Mouse (Mus musculus): Measurements from ENCODE around the gene Maml2. TPM values are rescaled to one million over a fixed set of nuclear protein-coding genes. Genes with fewer than 3 reads are reported as not detected.

Maml2 gene
- polyA plus RNA-seq, 1 experiment from 2014 or later: 12.9 TPM

DNA sequence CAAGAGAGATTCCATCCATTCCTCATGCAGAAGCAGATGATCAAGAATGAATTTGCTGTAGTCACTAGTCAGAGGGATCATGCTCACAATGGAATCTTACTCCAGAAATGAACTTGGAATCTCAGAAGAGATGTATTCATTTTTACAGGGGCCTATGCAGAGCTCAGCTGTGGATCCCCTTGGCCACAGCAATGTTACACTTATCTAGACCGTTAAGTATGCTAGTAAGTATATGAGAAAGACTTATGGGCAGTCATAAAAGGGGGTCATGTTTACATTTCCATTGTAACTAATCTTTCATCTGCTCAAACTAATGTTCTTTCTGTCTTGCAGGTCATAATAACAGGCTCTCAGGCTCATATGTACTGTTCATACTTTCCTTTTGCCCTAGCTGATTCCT lies 227.3 kb downstream of the Maml2 start:
- H3K27ac ChIP-seq (replicated peaks): 0 out of 2 replicates have a peak overlapping the region, but pooled peaks have one; percentile 18
- H3K9me3 ChIP-seq: no peaks in the 10 kb centered on the region
- no peaks in the 10 kb centered on the region for H3K36me3 ChIP-seq
- no peak overlapping the region for H3K4me3 ChIP-seq
- H3K9ac ChIP-seq: no peak overlapping the region
- H3K4me2 ChIP-seq: no peak overlapping the region
- no peaks in the 10 kb centered on the region for H3K27me3 ChIP-seq
- peaks cover 36% of the 10 kb centered on the region for H3K4me1 ChIP-seq (replicated peaks)
- 88% methylated on average over 1 of the region's 1 CpGs for WGBS
- no peak for ATAC-seq (ENCODE audit: low read depth)

GRCm38 (mm10) chr9:13525561-13526255 lies 228.0 kb downstream of the Maml2 start:
- no peaks in the 10 kb centered on the region for H3K9me3 ChIP-seq
- peak; percentile 40; the same call in 1 of the 2 replicates for ATAC-seq (ENCODE audit: low read depth)
- no peaks in the 10 kb centered on the region for H3K36me3 ChIP-seq
- H3K27me3 ChIP-seq: no peaks in the 10 kb centered on the region
- H3K27ac ChIP-seq (replicated peaks): 0 out of 2 replicates have a peak overlapping the region, but pooled peaks have one; percentile 18
- H3K4me2 ChIP-seq: no peak overlapping the region
- 77% methylated on average over 5 of the region's 5 CpGs for WGBS
- peaks cover 39% of the 10 kb centered on the region for H3K4me1 ChIP-seq (replicated peaks)
- H3K4me3 ChIP-seq: no peak overlapping the region
- H3K9ac ChIP-seq: no peak overlapping the region

DNA sequence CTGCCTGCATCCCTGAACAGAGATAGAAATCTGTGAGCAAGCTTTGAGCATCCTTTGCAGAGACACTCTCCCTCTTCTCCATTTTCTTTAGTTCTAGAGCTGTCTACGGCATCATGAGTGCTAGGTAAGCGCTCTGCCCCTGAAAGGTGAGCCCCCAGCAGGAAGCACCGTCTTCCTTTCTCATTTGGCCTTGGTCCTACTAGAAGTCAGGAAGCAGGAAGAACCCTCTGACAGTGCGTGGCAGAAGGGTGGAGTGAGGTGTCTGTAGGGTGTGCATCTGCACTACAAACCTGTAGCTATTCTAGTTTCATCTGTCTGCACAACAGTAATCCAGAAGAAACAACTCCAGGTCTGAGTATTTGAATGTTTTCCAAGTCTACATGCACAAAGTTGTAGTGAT lies 232.8 kb downstream of the Maml2 start:
- H3K27ac ChIP-seq (replicated peaks): no peak overlapping the region
- H3K27me3 ChIP-seq: no peaks in the 10 kb centered on the region
- no peak for ATAC-seq (ENCODE audit: low read depth)
- no peak overlapping the region for H3K4me3 ChIP-seq
- peaks cover 9% of the 10 kb centered on the region for H3K9me3 ChIP-seq
- H3K36me3 ChIP-seq: no peaks in the 10 kb centered on the region
- H3K4me2 ChIP-seq: no peak overlapping the region
- 84% methylated on average over 4 of the region's 4 CpGs for WGBS
- H3K4me1 ChIP-seq (replicated peaks): peaks cover 49% of the 10 kb centered on the region
- no peak overlapping the region for H3K9ac ChIP-seq

GRCm38 (mm10) chr9:13533076-13533707 lies 235.4 kb downstream of the Maml2 start:
- Histone ChIP-seq H3K9ac (no peak overlapping the region), H3K36me3 (no peaks in the 10 kb centered on the region), H3K4me2 (no peak overlapping the region), H3K9me3 (peaks cover 9% of the 10 kb centered on the region), H3K4me3 (no peak overlapping the region), H3K27ac (replicated peaks) (peak overlapping the region; percentile 38; the same call in 1 of the 2 replicates), H3K4me1 (replicated peaks) (peaks cover 44% of the 10 kb centered on the region), H3K27me3 (no peaks in the 10 kb centered on the region)
- ATAC-seq (ENCODE audit: low read depth): no peak
- WGBS: 82% methylated on average over 11 of the region's 11 CpGs

GRCm38 (mm10) chr9:13535803-13536202 lies 238.0 kb downstream of the Maml2 start:
- Histone ChIP-seq H3K36me3 (no peaks in the 10 kb centered on the region), H3K9ac (no peak overlapping the region), H3K27ac (replicated peaks) (no peak overlapping the region), H3K27me3 (no peaks in the 10 kb centered on the region), H3K4me3 (no peak overlapping the region), H3K4me2 (no peak overlapping the region), H3K4me1 (replicated peaks) (peaks cover 50% of the 10 kb centered on the region), H3K9me3 (peaks cover 9% of the 10 kb centered on the region)
- ATAC-seq (ENCODE audit: low read depth): no peak
- 48% methylated on average over 5 of the region's 5 CpGs for WGBS

- WGBS: 62% methylated on average over 12 of the region's 12 CpGs
- Histone ChIP-seq H3K27ac (replicated peaks) (no peak overlapping the region), H3K27me3 (no peaks in the 10 kb centered on the region), H3K4me1 (replicated peaks) (peaks cover 48% of the 10 kb centered on the region), H3K9ac (no peak overlapping the region), H3K36me3 (no peaks in the 10 kb centered on the region), H3K9me3 (peaks cover 9% of the 10 kb centered on the region), H3K4me2 (no peak overlapping the region), H3K4me3 (no peak overlapping the region)
- no peak for ATAC-seq (ENCODE audit: low read depth)
Observed at GRCm38 (mm10) chr9:13536419-13537261, 238.9 kb downstream of the Maml2 start.

- ATAC-seq (ENCODE audit: low read depth): no peak
Observed at GRCm38 (mm10) chr9:13538200-13538599, 240.4 kb downstream of the Maml2 start.

DNA sequence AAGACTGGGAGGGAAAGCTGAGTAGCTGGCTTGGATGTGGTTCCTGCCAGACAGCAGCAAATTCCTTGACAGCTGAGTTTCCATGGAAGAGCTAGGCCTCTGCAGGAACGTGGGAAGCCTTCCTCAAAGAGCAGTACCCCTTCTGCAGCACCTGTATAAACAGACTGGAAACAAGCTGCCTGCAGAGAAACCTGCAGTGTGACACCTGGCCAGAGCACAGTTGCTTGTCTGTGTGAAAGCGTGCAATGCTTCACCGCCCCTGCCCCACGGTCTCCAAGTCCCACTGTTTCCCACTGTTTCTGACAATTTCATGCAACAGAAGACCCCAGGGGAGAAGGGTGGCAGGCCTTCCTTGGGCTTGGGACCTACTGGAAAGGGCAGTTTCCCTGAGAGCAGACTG lies 241.8 kb downstream of the Maml2 start:
- Histone ChIP-seq H3K4me2 (no peak overlapping the region), H3K4me3 (no peak overlapping the region), H3K27me3 (no peaks in the 10 kb centered on the region), H3K9ac (no peak overlapping the region), H3K9me3 (peaks cover 4% of the 10 kb centered on the region), H3K36me3 (no peaks in the 10 kb centered on the region), H3K27ac (replicated peaks) (no peak overlapping the region), H3K4me1 (replicated peaks) (peaks cover 49% of the 10 kb centered on the region)
- ATAC-seq (ENCODE audit: low read depth): no peak
- WGBS: 40% methylated on average over 4 of the region's 4 CpGs

More at GRCm38 (mm10) chr9:13538200-13538599, 240.4 kb downstream of the Maml2 start:
- H3K9ac ChIP-seq: no peak overlapping the region
- 71% methylated on average over 7 of the region's 7 CpGs for WGBS
- no peak overlapping the region for H3K4me3 ChIP-seq
- H3K36me3 ChIP-seq: no peaks in the 10 kb centered on the region
- H3K27ac ChIP-seq (replicated peaks): no peak overlapping the region
- peaks cover 36% of the 10 kb centered on the region for H3K4me1 ChIP-seq (replicated peaks)
- H3K27me3 ChIP-seq: no peaks in the 10 kb centered on the region
- H3K9me3 ChIP-seq: peaks cover 9% of the 10 kb centered on the region
- H3K4me2 ChIP-seq: no peak overlapping the region

DNA sequence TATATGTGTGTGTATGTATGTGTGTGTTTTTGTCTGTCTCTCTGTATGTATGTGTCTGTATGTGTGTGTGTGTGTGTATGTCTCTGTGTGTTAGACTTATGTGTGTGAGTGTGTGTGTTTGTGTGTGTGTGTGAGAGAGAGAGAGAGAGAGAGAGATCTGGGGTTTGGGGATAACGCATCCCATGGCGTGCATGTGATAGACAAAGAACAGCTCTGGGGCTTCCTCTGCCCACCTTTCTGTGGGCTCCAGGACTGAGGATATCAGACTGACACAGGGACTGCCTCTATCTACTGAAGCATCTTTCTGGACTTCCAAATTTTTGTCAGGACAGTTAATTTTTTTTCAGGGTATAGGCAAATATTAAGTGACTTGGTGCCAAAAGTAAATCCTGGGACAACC lies 242.5 kb downstream of the Maml2 start:
- Histone ChIP-seq H3K4me1 (replicated peaks) (peaks cover 51% of the 10 kb centered on the region), H3K36me3 (no peaks in the 10 kb centered on the region), H3K4me2 (no peak overlapping the region), H3K4me3 (no peak overlapping the region), H3K27ac (replicated peaks) (no peak overlapping the region), H3K9me3 (no peaks in the 10 kb centered on the region), H3K27me3 (no peaks in the 10 kb centered on the region), H3K9ac (no peak overlapping the region)
- no peak for ATAC-seq (ENCODE audit: low read depth)
- 83% methylated on average over 2 of the region's 2 CpGs for WGBS

GRCm38 (mm10) chr9:13540781-13541180 lies 243.0 kb downstream of the Maml2 start:
- no peak overlapping the region for H3K4me2 ChIP-seq
- WGBS: 52% methylated on average over 6 of the region's 6 CpGs
- ATAC-seq (ENCODE audit: low read depth): no peak
- peaks cover 55% of the 10 kb centered on the region for H3K4me1 ChIP-seq (replicated peaks)
- H3K9me3 ChIP-seq: no peaks in the 10 kb centered on the region
- H3K27ac ChIP-seq (replicated peaks): no peak overlapping the region
- no peaks in the 10 kb centered on the region for H3K27me3 ChIP-seq
- no peak overlapping the region for H3K4me3 ChIP-seq
- H3K9ac ChIP-seq: no peak overlapping the region
- H3K36me3 ChIP-seq: no peaks in the 10 kb centered on the region

GRCm38 (mm10) chr9:13543167-13543566 lies 245.4 kb downstream of the Maml2 start:
- Histone ChIP-seq H3K9ac (peak overlapping the region; percentile 22; the same call in 1 of the 2 replicates), H3K4me2 (peak overlapping the region; percentile 30), H3K27me3 (no peaks in the 10 kb centered on the region), H3K4me3 (no peak overlapping the region), H3K9me3 (no peaks in the 10 kb centered on the region), H3K4me1 (replicated peaks) (peaks cover 49% of the 10 kb centered on the region), H3K36me3 (no peaks in the 10 kb centered on the region), H3K27ac (replicated peaks) (peak overlapping the region; percentile 70)
- WGBS: 41% methylated on average over 8 of the region's 8 CpGs
- ATAC-seq (ENCODE audit: low read depth): peak; percentile 62; the same call in 1 of the 2 replicates

DNA sequence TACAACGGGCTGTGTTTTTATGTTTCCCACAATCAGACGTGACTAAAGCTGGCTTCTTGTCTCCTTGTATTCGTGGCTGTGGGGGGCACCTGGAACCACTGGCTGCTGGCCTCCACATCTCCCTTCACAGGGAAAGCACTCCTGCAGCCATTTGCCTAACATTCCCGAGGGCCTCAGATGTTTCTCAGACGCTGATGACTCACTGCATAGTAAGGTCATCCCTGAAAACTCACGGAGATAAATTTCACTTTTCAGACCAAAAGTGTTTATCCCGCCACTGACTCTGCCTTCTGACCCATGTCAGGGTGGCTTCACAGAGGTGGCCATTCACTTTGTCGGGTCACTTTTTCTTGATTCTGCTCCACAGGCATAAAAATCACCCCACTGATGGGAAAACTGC lies 246.4 kb downstream of the Maml2 start:
- H3K4me1 ChIP-seq (replicated peaks): peaks cover 52% of the 10 kb centered on the region
- H3K27me3 ChIP-seq: no peaks in the 10 kb centered on the region
- 0 out of 2 replicates have a peak overlapping the region, but pooled peaks have one; percentile 13 for H3K27ac ChIP-seq (replicated peaks)
- H3K4me2 ChIP-seq: no peak overlapping the region
- H3K9ac ChIP-seq: no peak overlapping the region
- no peaks in the 10 kb centered on the region for H3K9me3 ChIP-seq
- no peak for ATAC-seq (ENCODE audit: low read depth)
- no peaks in the 10 kb centered on the region for H3K36me3 ChIP-seq
- no peak overlapping the region for H3K4me3 ChIP-seq
- WGBS: 34% methylated on average over 8 of the region's 8 CpGs

All from neural tube, embryonic 13.5 days (tissue).